Mouse (Mus musculus) C2C12 (cell line): Measurements from ENCODE around the gene Casp4. TPM values are rescaled to one million over a fixed set of nuclear protein-coding genes. Genes with fewer than 3 reads are reported as not detected.

ENCODE experiments used
- H3K27me3 ChIP-seq: one replicate; pipeline ENCODE4 v1.6.1; 2011; ENCODE audit not compliant: control insufficient read depth, insufficient read depth, insufficient read length
- H3K36me3 ChIP-seq: one replicate; pipeline ENCODE4 v1.6.1; 2011; ENCODE audit not compliant: control insufficient read depth, insufficient read depth
- H3K4me3 ChIP-seq: one replicate; pipeline ENCODE4 v1.5.1; 2011; ENCODE audit warnings: mild to moderate bottlenecking, control low read depth; ENCODE audit not compliant: poor library complexity, insufficient read depth, severe bottlenecking
- H3K79me2 ChIP-seq: one replicate; pipeline ENCODE4 v1.6.1; 2011; ENCODE audit not compliant: control insufficient read depth, insufficient read depth
- H3K79me3 ChIP-seq: one replicate; pipeline ENCODE4 v1.6.1; 2011; ENCODE audit warnings: low read depth, control low read depth
- H3ac ChIP-seq: one replicate; pipeline ENCODE3; 2011; ENCODE audit warnings: low read depth; ENCODE audit not compliant: control insufficient read depth, insufficient read length
- CEBPB ChIP-seq: IDR thresholded peaks from one replicate; pipeline ENCODE4 v1.6.1; 2011; ENCODE audit warnings: low read depth, mild to moderate bottlenecking, control low read depth, moderate library complexity
- CTCF ChIP-seq: IDR thresholded peaks from one replicate; pipeline ENCODE4 v1.5.1; 2011; ENCODE audit not compliant: control insufficient read depth, insufficient read depth, insufficient read length
- FOSL1 ChIP-seq: IDR thresholded peaks from one replicate; pipeline ENCODE4 v1.8.0; 2011; ENCODE audit warnings: mild to moderate bottlenecking, low read length; ENCODE audit not compliant: poor library complexity, insufficient read depth, severe bottlenecking
- MAX ChIP-seq: IDR thresholded peaks from one replicate; pipeline ENCODE4 v1.6.1; 2011; ENCODE audit warnings: mild to moderate bottlenecking, control low read depth
- MYOD1 ChIP-seq: IDR thresholded peaks from one replicate; pipeline ENCODE4 v1.6.1; 2011; ENCODE audit warnings: low read depth; ENCODE audit not compliant: control insufficient read depth, insufficient read length
- MYOG ChIP-seq: IDR thresholded peaks from one replicate; pipeline ENCODE4 v1.6.1; 2011; ENCODE audit not compliant: control insufficient read depth, insufficient read length; ENCODE audit errors: extremely low read depth
- USF1 ChIP-seq: IDR thresholded peaks from one replicate; pipeline ENCODE4 v1.6.1; 2011; ENCODE audit warnings: low read depth, mild to moderate bottlenecking, control low read depth, moderate library complexity
- long read RNA-seq, 2 experiments: library from polyadenylated mRNA; unstranded; transcript quantifications; one replicate each; pipeline ENCODE4 v2.0.0; 2019 to 2020
- polyA plus RNA-seq: library from polyadenylated mRNA; unstranded; fragments of >200 nt; fragmentation: generic; extraction: Trizol; gene quantifications from one replicate; pipeline ENCODE4 v1.2.1, GENCODE M21; 2012; ENCODE audit warnings: missing spikeins

Gene Casp4
- 0.50 TPM for polyA plus RNA-seq
- long read RNA-seq, experiment 1, partial matches to known transcripts: 1 of 4 reads
- long read RNA-seq, experiment 1, other reads (novel, unspliced or antisense): 1 of 4 reads
- long read RNA-seq, experiment 2: 0 reads

GRCm38 (mm10) chr9:5308561-5308960 is at the start of gene Casp4:
Gene Casp4 (plus strand): TSS chr9:5308828.
- H3K36me3 ChIP-seq: no peaks in the 10 kb centered on the region
- no peaks in the 10 kb centered on the region for H3K79me2 ChIP-seq
- H3ac ChIP-seq: no peak within 1 kb of the TSS
- H3K79me3 ChIP-seq: no peaks in the 10 kb centered on the region
- H3K4me3 ChIP-seq: no peak within 1 kb of the TSS
- TF ChIP-seq FOSL1 (no peak), MYOG (no peak), USF1 (no peak), MYOD1 (no peak), MAX (no peak), CEBPB (no peak), CTCF (no peak)
- H3K27me3 ChIP-seq: no peaks in the 10 kb centered on the region

GRCm38 (mm10) chr9:5263951-5264475 is 44.6 kb upstream of the Casp4 start:
- Histone ChIP-seq H3K27me3 (no peaks in the 10 kb centered on the region), H3K36me3 (no peaks in the 10 kb centered on the region), H3K79me2 (no peaks in the 10 kb centered on the region), H3ac (no peak overlapping the region), H3K79me3 (no peaks in the 10 kb centered on the region), H3K4me3 (no peak overlapping the region)
- TF ChIP-seq CEBPB (peak; percentile 82), MYOD1 (no peak)

DNA sequence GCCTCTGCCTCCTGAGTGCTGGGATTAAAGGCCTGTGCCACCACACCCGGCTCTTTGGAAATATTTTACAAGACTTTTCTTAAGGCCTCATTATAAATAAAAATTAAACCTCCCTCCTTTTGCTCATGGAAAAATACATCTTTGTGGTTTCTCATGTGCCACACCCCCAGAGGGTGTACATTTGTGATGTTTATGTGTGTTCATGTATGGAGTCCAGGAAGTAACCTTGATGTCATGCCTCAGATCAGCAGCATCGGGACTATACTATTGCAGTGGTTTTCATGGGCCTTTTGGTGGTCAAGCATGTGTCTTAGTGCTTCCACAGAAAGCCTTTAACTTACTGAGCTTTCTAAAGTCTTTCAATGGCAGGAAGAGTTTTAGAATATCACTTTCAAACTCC is 38.4 kb upstream of the Casp4 start:
- TF ChIP-seq USF1: no peak
- no peak for TF ChIP-seq CEBPB
- no peak for TF ChIP-seq MAX
- no peak for TF ChIP-seq MYOD1
- TF ChIP-seq FOSL1: no peak
- TF ChIP-seq MYOG: no peak
- no peak for TF ChIP-seq CTCF
- H3K27me3 ChIP-seq: no peaks in the 10 kb centered on the region
- no peaks in the 10 kb centered on the region for H3K79me3 ChIP-seq
- no peak overlapping the region for H3K4me3 ChIP-seq
- no peaks in the 10 kb centered on the region for H3K79me2 ChIP-seq
- no peaks in the 10 kb centered on the region for H3K36me3 ChIP-seq
- H3ac ChIP-seq: no peak overlapping the region

GRCm38 (mm10) chr9:5270884-5271283 is 37.7 kb upstream of the Casp4 start:
- H3K4me3 ChIP-seq: no peak overlapping the region
- no peak overlapping the region for H3ac ChIP-seq
- no peaks in the 10 kb centered on the region for H3K79me2 ChIP-seq
- no peaks in the 10 kb centered on the region for H3K79me3 ChIP-seq
- no peaks in the 10 kb centered on the region for H3K36me3 ChIP-seq
- TF ChIP-seq FOSL1: no peak
- no peak for TF ChIP-seq MAX
- no peak for TF ChIP-seq MYOG
- TF ChIP-seq MYOD1: no peak
- TF ChIP-seq CTCF: no peak
- no peak for TF ChIP-seq USF1
- TF ChIP-seq CEBPB: no peak
- no peaks in the 10 kb centered on the region for H3K27me3 ChIP-seq

DNA sequence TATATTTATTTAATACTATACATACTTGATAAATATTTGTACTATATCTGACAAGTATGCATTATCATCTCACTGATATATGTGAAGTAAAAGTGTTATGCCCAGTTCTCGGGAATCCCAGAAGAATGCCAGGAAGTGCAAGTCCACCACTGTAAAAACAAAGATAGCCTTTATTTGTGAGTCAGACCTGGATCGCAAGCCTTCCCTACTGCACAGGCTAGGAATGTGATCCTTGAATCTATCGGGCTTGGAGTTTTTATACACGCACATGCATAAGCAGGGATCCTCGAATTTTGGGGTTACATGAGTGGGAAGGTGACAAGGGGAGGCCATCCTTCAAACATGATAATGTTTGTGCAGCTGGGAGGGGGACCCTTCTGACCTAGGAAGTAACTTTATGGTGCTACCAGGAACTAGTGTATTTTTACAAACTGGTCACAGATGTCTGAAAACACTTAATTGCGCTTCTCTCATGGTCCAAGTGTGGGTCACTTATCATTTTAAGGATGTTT is 37.2 kb upstream of the Casp4 start:
- H3K79me3 ChIP-seq: no peaks in the 10 kb centered on the region

GRCm38 (mm10) chr9:5286071-5286470 is 22.6 kb upstream of the Casp4 start:
- Histone ChIP-seq H3K79me3 (no peaks in the 10 kb centered on the region), H3ac (no peak overlapping the region), H3K79me2 (no peaks in the 10 kb centered on the region), H3K27me3 (no peaks in the 10 kb centered on the region), H3K36me3 (no peaks in the 10 kb centered on the region), H3K4me3 (no peak overlapping the region)
- TF ChIP-seq CEBPB (no peak), FOSL1 (no peak), MAX (no peak), MYOG (no peak), CTCF (no peak), USF1 (no peak), MYOD1 (no peak)

More for the DNA sequence above, 37.2 kb upstream of the Casp4 start:
- Histone ChIP-seq H3K27me3 (no peaks in the 10 kb centered on the region), H3ac (no peak overlapping the region), H3K36me3 (no peaks in the 10 kb centered on the region), H3K4me3 (no peak overlapping the region), H3K79me2 (no peaks in the 10 kb centered on the region)
- TF ChIP-seq MYOG: no peak
- TF ChIP-seq MAX: no peak
- no peak for TF ChIP-seq MYOD1
- TF ChIP-seq CTCF: no peak
- TF ChIP-seq USF1: no peak
- no peak for TF ChIP-seq FOSL1
- no peak for TF ChIP-seq CEBPB
